Mouse (Mus musculus): ENCODE results near the gene Hnrnpdl. TPM values are rescaled to one million over a fixed set of nuclear protein-coding genes. Genes with fewer than 3 reads are reported as not detected.

The Hnrnpdl gene
- polyA plus RNA-seq, 1 experiment from 2014 or later, result 235 TPM

DNA sequence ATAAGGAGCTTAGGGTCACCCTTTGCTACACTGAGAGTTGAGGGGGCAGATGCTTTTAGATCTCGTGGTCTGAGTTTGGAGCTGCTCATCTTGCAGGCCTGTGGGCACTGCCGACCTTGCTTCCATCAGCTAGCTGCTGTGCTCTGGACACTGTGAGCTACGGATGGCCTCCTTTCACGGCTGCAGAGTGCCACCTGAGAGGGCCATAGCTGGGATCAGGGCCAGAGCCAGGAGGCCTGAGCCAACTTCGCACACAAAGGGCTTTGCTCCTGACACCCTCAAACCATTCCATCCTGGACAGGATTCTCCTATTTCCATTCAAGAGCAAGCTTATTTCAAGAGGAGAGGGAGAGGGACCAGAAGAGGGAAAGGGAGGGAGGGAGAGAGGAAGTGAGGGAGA is 15.1 kb downstream of the Hnrnpdl start:
- H3K4me1 ChIP-seq, result no peaks in the 10 kb centered on the region
- no peaks in the 10 kb centered on the region for H3K27me3 ChIP-seq (replicated peaks; ENCODE audit: low read depth, poor library complexity, severe bottlenecking)
- H3K9me3 ChIP-seq, result no peaks in the 10 kb centered on the region
- no peaks in the 10 kb centered on the region for H3K36me3 ChIP-seq (replicated peaks)
- no peak overlapping the region for H3K4me3 ChIP-seq
- 76% methylated on average over 5 of the region's 5 CpGs for WGBS
- H3K27ac ChIP-seq (replicated peaks), result no peak overlapping the region
- DNase-seq (ENCODE audit: low spot score), result no peak

DNA sequence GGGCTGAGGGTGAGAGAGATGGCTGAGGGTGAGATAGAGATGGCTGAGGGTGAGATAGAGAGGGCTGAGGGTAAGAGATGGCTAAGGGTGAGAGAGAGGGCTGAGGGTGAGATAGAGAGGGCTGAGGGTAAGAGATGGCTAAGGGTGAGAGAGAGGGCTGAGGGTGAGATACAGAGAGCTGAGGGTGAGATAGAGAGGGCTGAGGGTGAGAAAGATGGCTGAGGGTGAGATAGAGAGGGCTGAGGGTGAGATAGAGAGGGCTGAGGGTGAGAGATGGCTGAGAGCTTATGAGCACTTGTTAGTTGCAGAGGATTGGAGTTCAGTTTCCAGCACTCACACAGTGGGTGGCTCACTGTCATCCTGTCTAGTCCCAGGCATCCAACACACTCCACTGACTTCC is 19.4 kb downstream of the Hnrnpdl start:
- Histone ChIP-seq H3K4me3 (no peak overlapping the region), H3K27ac (replicated peaks) (no peak overlapping the region), H3K9me3 (no peaks in the 10 kb centered on the region), H3K36me3 (replicated peaks) (no peaks in the 10 kb centered on the region), H3K27me3 (replicated peaks; ENCODE audit: low read depth, poor library complexity, severe bottlenecking) (no peaks in the 10 kb centered on the region), H3K4me1 (no peaks in the 10 kb centered on the region)
- DNase-seq (ENCODE audit: low spot score), result no peak

DNA sequence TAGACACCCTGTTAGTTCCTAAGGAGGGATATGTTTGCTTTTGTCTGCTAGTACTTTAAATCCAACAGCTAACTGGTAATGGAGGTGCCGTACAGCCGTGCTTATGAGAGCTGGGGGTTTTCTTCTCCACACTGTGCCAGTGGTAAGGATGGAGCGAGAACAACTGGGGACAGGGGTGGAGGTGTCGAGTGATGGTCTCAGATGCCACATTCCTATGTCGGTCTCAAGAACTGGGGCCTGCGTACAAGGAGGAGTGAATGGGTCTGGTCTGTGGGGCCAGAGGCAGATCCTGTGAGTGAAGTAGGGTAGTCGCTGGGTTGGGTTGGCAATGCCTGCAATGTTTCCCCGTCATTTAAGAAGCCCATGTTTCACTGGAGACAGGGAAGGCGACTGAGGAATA is 26.9 kb downstream of the Hnrnpdl start:
- Histone ChIP-seq H3K27me3 (replicated peaks; ENCODE audit: low read depth, poor library complexity, severe bottlenecking) (no peaks in the 10 kb centered on the region), H3K9me3 (no peaks in the 10 kb centered on the region), H3K4me3 (no peak overlapping the region), H3K4me1 (no peaks in the 10 kb centered on the region), H3K27ac (replicated peaks) (no peak overlapping the region), H3K36me3 (replicated peaks) (no peaks in the 10 kb centered on the region)
- 89% methylated on average over 9 of the region's 9 CpGs for whole genome bisulfite sequencing
- DNase-seq (ENCODE audit: low spot score), result no peak

DNA sequence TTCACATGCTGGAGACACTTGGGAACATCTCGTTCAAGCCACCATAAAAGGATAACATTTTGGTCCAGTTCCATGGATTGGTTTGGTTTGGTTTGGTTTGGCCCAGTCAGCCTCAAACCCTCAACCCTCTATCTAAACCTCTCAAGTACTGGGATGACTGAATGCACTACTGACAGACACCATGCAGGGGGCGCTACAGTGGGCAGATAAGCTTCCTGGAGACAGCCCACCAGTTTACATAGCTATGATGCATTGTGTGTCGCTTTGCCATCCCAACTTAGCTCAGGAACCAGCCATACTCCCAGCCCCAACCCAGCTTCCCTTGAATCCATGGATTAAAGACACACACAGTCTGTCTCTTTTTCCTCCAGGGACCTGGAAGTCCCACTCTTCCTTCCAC is 31.0 kb downstream of the Hnrnpdl start:
- Histone ChIP-seq H3K27ac (replicated peaks) (no peak overlapping the region), H3K4me3 (no peak overlapping the region), H3K9me3 (no peaks in the 10 kb centered on the region), H3K4me1 (no peaks in the 10 kb centered on the region), H3K27me3 (replicated peaks; ENCODE audit: low read depth, poor library complexity, severe bottlenecking) (no peaks in the 10 kb centered on the region), H3K36me3 (replicated peaks) (no peaks in the 10 kb centered on the region)
- no peak for DNase-seq (ENCODE audit: low spot score)
- WGBS, result 60% methylated on average over 3 of the region's 3 CpGs

DNA sequence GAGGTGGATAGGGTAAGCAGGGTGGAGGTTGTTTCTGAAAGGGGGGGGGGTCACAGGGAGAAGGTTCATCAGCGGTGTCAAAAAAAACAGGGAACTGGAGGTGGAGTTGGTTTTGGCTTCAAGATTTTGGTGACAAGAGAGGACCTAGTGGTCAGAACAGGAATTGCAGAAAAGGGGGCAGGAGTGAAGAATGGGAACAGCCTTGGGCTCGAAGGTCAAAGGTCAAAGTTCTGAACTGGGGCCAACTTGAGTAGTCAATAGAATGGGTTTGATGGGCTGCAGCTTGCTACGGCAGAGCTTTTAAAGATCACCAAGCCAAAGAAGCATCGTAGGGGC is 32.5 kb downstream of the Hnrnpdl start:
- no peak for DNase-seq (ENCODE audit: low spot score)

DNA sequence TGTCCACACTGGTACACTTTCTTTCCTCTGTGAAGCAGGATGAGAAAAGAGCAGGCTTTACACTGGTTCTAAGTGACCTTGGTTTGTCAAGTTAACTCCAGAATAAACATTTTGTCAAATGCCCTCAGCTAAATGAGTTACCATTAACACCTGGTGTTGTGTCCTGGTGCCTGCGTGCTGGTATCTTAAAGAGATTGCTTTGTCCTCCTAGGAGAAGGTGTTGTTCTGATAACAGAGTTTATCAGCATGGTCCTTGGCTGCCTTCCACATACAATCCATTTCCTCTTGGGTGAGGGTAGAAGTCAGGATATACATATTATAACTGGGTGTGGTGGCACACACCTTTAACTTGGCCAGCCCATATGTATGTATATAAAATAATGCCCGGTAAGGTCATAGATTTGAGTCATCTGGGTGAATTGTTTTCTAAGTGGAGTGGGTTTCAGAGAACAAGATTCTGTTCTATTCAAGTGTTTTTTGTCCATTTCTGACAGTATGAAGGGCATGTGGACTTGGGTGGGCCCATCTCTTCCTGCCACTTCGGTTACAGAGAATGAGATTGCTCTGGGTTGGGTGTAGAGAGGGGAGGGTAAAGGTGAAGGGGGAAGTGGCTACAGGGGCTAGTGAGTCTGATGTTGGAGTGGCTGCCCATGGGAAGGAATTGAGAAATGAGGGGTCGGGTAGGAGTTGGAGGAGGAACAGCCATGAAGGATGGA is 33.0 kb downstream of the Hnrnpdl start:
- Histone ChIP-seq H3K36me3 (replicated peaks) (no peaks in the 10 kb centered on the region), H3K4me1 (no peaks in the 10 kb centered on the region), H3K27me3 (replicated peaks; ENCODE audit: low read depth, poor library complexity, severe bottlenecking) (no peaks in the 10 kb centered on the region), H3K27ac (replicated peaks) (no peak overlapping the region), H3K4me3 (no peak overlapping the region), H3K9me3 (no peaks in the 10 kb centered on the region)
- WGBS, result 83% methylated on average over 4 of the region's 4 CpGs
- DNase-seq (ENCODE audit: low spot score), result no peak

More for the DNA sequence above, 32.5 kb downstream of the Hnrnpdl start:
- Histone ChIP-seq H3K4me1 (no peaks in the 10 kb centered on the region), H3K27me3 (replicated peaks; ENCODE audit: low read depth, poor library complexity, severe bottlenecking) (no peaks in the 10 kb centered on the region), H3K9me3 (no peaks in the 10 kb centered on the region), H3K4me3 (no peak overlapping the region), H3K36me3 (replicated peaks) (no peaks in the 10 kb centered on the region), H3K27ac (replicated peaks) (no peak overlapping the region)
- 83% methylated on average over 4 of the region's 4 CpGs for WGBS

DNA sequence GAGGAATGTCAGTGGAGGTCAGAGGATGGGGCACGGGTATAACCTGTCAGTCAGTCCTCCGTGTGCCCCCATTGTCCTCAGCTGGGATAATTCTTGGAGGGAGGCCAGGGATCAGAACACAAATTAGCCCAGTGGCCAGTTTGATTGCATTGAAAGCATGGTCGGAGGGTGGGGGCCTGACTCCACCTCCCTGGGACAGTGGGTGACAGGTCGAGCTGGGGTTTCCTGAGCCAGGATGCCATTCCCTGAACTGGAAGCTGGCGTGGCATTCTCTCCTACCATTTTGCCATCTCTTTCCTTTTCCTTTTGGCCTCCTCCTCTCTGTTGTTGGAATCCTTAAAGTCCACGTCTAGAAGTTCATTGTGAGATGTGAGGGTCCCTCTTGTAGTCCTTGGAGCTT is 33.6 kb downstream of the Hnrnpdl start:
- H3K36me3 ChIP-seq (replicated peaks), result no peaks in the 10 kb centered on the region
- H3K9me3 ChIP-seq, result no peaks in the 10 kb centered on the region
- H3K27me3 ChIP-seq (replicated peaks; ENCODE audit: low read depth, poor library complexity, severe bottlenecking), result no peaks in the 10 kb centered on the region
- 84% methylated on average over 6 of the region's 6 CpGs for WGBS
- no peak overlapping the region for H3K4me3 ChIP-seq
- DNase-seq (ENCODE audit: low spot score), result no peak
- H3K27ac ChIP-seq (replicated peaks), result no peak overlapping the region
- peaks cover 4% of the 10 kb centered on the region; the same call in 1 of the 2 replicates for H3K4me1 ChIP-seq

DNA sequence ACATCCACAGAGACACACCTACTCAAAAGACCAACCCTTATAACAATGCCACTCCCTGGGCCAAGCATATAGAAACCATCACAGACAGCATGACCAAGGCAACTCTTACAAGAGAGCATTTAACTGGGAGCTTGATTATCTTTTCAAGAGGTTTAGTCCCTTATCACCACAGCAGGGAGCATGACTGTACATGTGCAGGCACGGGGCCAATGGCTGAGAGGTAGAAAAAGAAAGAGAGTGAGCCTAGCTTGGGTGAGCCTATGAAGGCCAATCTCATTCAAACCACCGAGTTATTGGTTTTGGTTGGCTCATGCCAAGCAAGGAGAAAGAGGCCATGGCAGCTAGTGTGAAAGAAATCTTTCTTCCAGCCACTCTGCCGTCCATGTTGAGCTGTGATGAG is 34.0 kb downstream of the Hnrnpdl start:
- 75% methylated on average over 3 of the region's 3 CpGs for WGBS
- H3K4me1 ChIP-seq, result peaks cover 9% of the 10 kb centered on the region
- no peak for DNase-seq (ENCODE audit: low spot score)
- H3K4me3 ChIP-seq, result no peak overlapping the region
- no peaks in the 10 kb centered on the region for H3K9me3 ChIP-seq
- no peaks in the 10 kb centered on the region for H3K36me3 ChIP-seq (replicated peaks)
- H3K27ac ChIP-seq (replicated peaks), result no peak overlapping the region
- no peaks in the 10 kb centered on the region for H3K27me3 ChIP-seq (replicated peaks; ENCODE audit: low read depth, poor library complexity, severe bottlenecking)

DNA sequence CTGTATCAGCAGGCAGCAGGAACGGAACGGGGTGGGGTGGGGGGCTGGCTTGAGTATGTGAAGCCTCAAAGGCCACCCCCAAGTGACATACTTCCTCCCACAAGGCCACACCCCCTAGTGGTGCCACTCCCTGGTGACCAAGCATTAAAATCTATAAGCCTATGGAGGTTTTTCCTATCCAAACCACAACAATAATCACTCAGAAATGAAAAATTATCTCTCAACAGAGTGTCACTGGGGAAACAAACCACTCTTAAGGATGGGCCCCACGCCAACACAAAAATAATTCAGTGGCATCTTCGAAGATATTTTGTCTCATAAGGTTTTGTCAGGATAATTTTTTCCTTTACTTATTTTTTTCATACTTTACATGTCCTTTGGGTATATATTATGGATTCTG is 35.6 kb downstream of the Hnrnpdl start:
- H3K4me1 ChIP-seq, result peaks cover 13% of the 10 kb centered on the region
- no peaks in the 10 kb centered on the region for H3K9me3 ChIP-seq
- H3K27ac ChIP-seq (replicated peaks), result no peak overlapping the region
- H3K36me3 ChIP-seq (replicated peaks), result no peaks in the 10 kb centered on the region
- H3K4me3 ChIP-seq, result no peak overlapping the region
- 88% methylated on average over 4 of the region's 4 CpGs for WGBS
- no peak for DNase-seq (ENCODE audit: low spot score)
- no peaks in the 10 kb centered on the region for H3K27me3 ChIP-seq (replicated peaks; ENCODE audit: low read depth, poor library complexity, severe bottlenecking)

DNA sequence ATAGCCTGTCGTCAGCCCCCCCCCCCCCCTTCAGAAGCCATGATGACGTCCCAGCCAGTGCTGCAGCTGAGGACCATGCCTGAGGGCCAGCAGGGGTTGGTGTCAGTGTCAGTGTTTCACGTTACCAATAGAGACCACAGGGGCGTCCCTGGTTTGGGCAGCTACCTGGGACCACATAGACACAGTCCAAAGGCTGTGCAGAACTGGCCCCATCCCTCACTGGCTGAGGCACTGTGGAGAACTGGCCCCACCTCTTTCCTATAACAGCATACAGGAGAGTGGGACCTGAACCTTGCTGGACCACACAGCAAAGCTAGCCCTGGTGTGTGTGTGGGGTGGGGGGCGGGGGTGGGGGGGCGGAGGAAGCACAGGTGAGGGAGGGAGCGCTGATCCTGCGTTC is 39.0 kb downstream of the Hnrnpdl start:
- WGBS, result 40% methylated on average over 8 of the region's 8 CpGs
- no peaks in the 10 kb centered on the region for H3K36me3 ChIP-seq (replicated peaks)
- no peak overlapping the region for H3K4me3 ChIP-seq
- H3K4me1 ChIP-seq, result peaks cover 13% of the 10 kb centered on the region
- no peak overlapping the region for H3K27ac ChIP-seq (replicated peaks)
- no peaks in the 10 kb centered on the region for H3K27me3 ChIP-seq (replicated peaks; ENCODE audit: low read depth, poor library complexity, severe bottlenecking)
- no peak for DNase-seq (ENCODE audit: low spot score)
- H3K9me3 ChIP-seq, result no peaks in the 10 kb centered on the region

DNA sequence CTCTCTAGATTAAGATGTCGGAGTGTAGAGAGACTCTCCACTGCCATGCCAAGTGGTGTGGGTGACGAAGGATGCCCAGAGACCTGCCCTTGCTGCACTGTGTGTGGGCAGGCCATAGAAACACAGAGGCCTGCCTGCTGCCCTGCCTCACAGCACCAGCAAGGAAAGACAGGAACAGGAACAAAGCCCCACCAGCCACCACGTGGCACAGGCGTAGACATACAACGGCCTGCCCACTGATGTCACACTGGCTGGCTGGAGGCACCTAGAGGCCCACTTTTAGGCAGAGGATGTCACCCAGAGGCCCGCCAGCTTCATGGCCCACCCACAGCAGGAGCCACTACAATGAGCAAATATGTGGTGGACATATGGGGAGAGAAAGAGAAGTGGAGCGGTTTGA is 39.4 kb downstream of the Hnrnpdl start:
- Histone ChIP-seq H3K27me3 (replicated peaks; ENCODE audit: low read depth, poor library complexity, severe bottlenecking) (no peaks in the 10 kb centered on the region), H3K9me3 (no peaks in the 10 kb centered on the region), H3K4me1 (peaks cover 13% of the 10 kb centered on the region), H3K4me3 (no peak overlapping the region), H3K36me3 (replicated peaks) (no peaks in the 10 kb centered on the region), H3K27ac (replicated peaks) (no peak overlapping the region)
- WGBS, result 80% methylated on average over 7 of the region's 7 CpGs
- no peak for DNase-seq (ENCODE audit: low spot score)

DNA sequence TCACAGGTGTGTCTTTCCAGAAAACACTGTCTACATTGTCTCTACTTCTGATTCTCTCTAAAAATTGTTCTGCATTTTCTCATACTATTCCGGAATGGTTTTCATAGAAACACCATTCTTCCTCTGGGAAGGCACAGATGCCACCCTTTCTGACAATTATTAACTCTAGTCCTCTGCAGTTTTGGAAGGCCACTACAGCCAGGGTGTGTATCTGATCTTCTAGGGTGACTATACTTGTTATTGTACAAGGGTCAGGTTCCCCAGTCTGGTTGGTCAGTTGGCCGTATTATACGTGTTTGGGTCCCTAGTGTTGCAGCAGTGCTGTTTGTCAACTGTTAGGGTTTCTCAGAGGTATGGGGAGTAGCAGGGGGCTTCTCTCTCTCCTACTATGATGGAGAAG is 44.8 kb downstream of the Hnrnpdl start:
- Histone ChIP-seq H3K36me3 (replicated peaks) (no peaks in the 10 kb centered on the region), H3K4me3 (no peak overlapping the region), H3K27ac (replicated peaks) (no peak overlapping the region)

DNA sequence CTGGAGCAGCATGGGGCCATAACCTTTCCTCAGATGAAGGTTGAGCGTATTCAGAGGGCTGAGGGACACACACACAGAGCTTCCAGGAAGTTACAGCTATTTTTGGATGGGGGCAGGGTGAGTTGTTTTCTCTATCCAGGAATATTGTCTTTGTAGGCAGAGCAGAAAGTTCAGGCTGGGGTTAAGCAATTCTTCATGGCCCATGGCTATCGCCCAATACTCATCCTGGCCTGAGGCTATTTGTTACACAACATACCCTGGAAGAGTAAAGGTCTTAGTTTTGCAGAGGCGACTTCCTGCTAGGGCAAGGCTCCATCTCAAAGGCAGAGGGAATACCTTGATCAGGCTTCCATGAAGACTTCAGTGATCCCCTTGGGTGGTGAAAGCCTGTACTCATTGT is 45.3 kb downstream of the Hnrnpdl start:
- WGBS, result 78% methylated on average over 3 of the region's 3 CpGs

More for the DNA sequence above, 44.8 kb downstream of the Hnrnpdl start:
- DNase-seq (ENCODE audit: low spot score), result no peak
- Histone ChIP-seq H3K4me1 (no peaks in the 10 kb centered on the region), H3K27me3 (replicated peaks; ENCODE audit: low read depth, poor library complexity, severe bottlenecking) (no peaks in the 10 kb centered on the region), H3K9me3 (no peaks in the 10 kb centered on the region)
- 91% methylated on average over 3 of the region's 3 CpGs for WGBS

More for the DNA sequence above, 45.3 kb downstream of the Hnrnpdl start:
- Histone ChIP-seq H3K36me3 (replicated peaks) (no peaks in the 10 kb centered on the region), H3K9me3 (no peaks in the 10 kb centered on the region), H3K4me1 (no peaks in the 10 kb centered on the region), H3K27ac (replicated peaks) (no peak overlapping the region), H3K4me3 (no peak overlapping the region), H3K27me3 (replicated peaks; ENCODE audit: low read depth, poor library complexity, severe bottlenecking) (no peaks in the 10 kb centered on the region)
- DNase-seq (ENCODE audit: low spot score), result no peak

All from embryonic facial prominence, embryonic 10.5 days (tissue).